In genomic region chr9:78135658-78136057, GRCm38 (mm10) we compare ENCODE assay signal across 24 mouse cellular contexts.
"Had no signal": no experiment of that assay in that cellular context is flagged by ENCODE, and none has a peak within 500 bp of the region (broad histone marks: within the 10 kb centered on the region; RNA-seq: fewer than 3 reads in every experiment).

No protein-coding gene starts in this region.

- H3K4me1 ChIP-seq: intestine, embryonic 15.5 days; limb, embryonic 10.5 days; limb, embryonic 13.5 days; liver, embryonic 12.5 days; liver, embryonic 15.5 days; lung, embryonic 15.5 days; midbrain, embryonic 10.5 days; midbrain, embryonic 13.5 days had no signal

- H3K4me3 ChIP-seq: intestine, embryonic 15.5 days; layer of hippocampus, adult 2 months; limb, embryonic 10.5 days; limb, embryonic 13.5 days; liver, embryonic 12.5 days; liver, embryonic 15.5 days; lung, embryonic 15.5 days; megakaryocyte, embryonic 14.5 days; midbrain, embryonic 10.5 days; midbrain, embryonic 13.5 days; myocyte had no signal

- H3K27me3 ChIP-seq: intestine, embryonic 15.5 days; limb, embryonic 13.5 days; liver, embryonic 12.5 days; liver, embryonic 15.5 days; lung, embryonic 15.5 days; megakaryocyte, embryonic 14.5 days; midbrain, embryonic 13.5 days had no signal

- H3K4me2 ChIP-seq: intestine, embryonic 15.5 days; limb, embryonic 13.5 days; liver, embryonic 12.5 days; liver, embryonic 15.5 days; lung, embryonic 15.5 days; midbrain, embryonic 13.5 days had no signal

- H3K9me3 ChIP-seq: intestine, embryonic 15.5 days; limb, embryonic 10.5 days; limb, embryonic 13.5 days; liver, embryonic 12.5 days; liver, embryonic 15.5 days; lung, embryonic 15.5 days; megakaryocyte, embryonic 14.5 days; midbrain, embryonic 10.5 days; midbrain, embryonic 13.5 days had no signal

- H3K27ac ChIP-seq: intestine, embryonic 15.5 days; layer of hippocampus, adult 2 months; limb, embryonic 10.5 days; limb, embryonic 13.5 days; liver, embryonic 12.5 days; liver, embryonic 15.5 days; lung, embryonic 15.5 days; midbrain, embryonic 10.5 days; midbrain, embryonic 13.5 days; stomach, postnatal 0 days had no signal

- DNase-seq: kidney, adult 11 months; kidney, postnatal 14 days; layer of hippocampus, adult 9-11 months; lung, adult 18-20 months; lung, postnatal 10 days; lung, postnatal 36 days; right cerebral cortex, adult 18-20 months; right cerebral cortex, postnatal 14 days; right cerebral cortex, postnatal 4 days; thymus, adult 2 months; thymus, postnatal 14 days had no signal

- H3K9ac ChIP-seq: intestine, embryonic 15.5 days; limb, embryonic 13.5 days; liver, embryonic 12.5 days; liver, embryonic 15.5 days; lung, embryonic 15.5 days; midbrain, embryonic 13.5 days had no signal

- ATAC-seq: intestine, embryonic 15.5 days; liver, embryonic 12.5 days; midbrain, embryonic 13.5 days; midbrain, embryonic 16.5 days had no signal
